Mouse (Mus musculus): ENCODE measurements around the gene Fap. TPM values are rescaled to one million over a fixed set of nuclear protein-coding genes. Genes with fewer than 3 reads are reported as not detected.

Gene Fap
- polyA plus RNA-seq, 1 experiment from 2014 or later = 0.20 TPM

DNA sequence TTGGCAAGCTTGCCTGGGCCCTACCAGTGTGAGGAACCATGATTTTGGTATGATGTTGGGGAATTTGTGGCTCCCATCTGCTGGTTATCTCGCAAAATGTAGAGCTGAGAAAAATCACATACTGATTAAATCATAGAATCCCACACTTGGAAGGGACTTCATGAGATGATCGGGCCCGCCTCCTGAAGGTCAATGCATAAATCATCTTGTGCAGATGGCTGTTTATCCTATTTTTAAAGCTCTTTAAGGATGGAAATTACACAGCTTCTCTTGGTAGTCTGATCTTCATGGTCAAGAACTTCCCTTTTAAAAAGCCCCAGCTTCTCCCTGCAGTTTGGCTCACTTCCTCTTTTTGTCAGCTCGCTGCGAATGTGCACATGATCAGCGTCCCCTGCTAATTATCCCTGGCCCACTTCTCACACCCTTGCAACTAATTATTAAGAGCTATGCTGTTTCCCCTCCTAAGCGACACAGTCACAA is 113.6 kb downstream of the Fap start:
- no peaks in the 10 kb centered on the region for H3K36me3 ChIP-seq (replicated peaks; ENCODE audit: insufficient read depth, low read length)
- no peak overlapping the region for H3K4me2 ChIP-seq (ENCODE audit: low read depth, low read length)
- H3K27me3 ChIP-seq (ENCODE audit: insufficient read depth, low read length) = no peaks in the 10 kb centered on the region
- peak; percentile 49 for ATAC-seq
- peaks cover 2% of the 10 kb centered on the region; the same call in 1 of the 2 replicates for H3K4me1 ChIP-seq (ENCODE audit: insufficient read depth)
- WGBS (ENCODE audit: insufficient replicate concordance) = 27% methylated on average over 7 of the region's 7 CpGs
- no peak overlapping the region for H3K4me3 ChIP-seq (ENCODE audit: low read depth, low read length)
- H3K9me3 ChIP-seq (ENCODE audit: low read length) = no peaks in the 10 kb centered on the region
- no peak overlapping the region for H3K27ac ChIP-seq (ENCODE audit: low read depth)
- TF ChIP-seq CTCF (IDR thresholded peaks at IDR 0.05; ENCODE audit: low read depth) (no peak), EP300 (IDR thresholded peaks at IDR 0.05; ENCODE audit: low read depth) (no peak)
- H3K9ac ChIP-seq (replicated peaks) = no peak overlapping the region
- DNase-seq = no peak

DNA sequence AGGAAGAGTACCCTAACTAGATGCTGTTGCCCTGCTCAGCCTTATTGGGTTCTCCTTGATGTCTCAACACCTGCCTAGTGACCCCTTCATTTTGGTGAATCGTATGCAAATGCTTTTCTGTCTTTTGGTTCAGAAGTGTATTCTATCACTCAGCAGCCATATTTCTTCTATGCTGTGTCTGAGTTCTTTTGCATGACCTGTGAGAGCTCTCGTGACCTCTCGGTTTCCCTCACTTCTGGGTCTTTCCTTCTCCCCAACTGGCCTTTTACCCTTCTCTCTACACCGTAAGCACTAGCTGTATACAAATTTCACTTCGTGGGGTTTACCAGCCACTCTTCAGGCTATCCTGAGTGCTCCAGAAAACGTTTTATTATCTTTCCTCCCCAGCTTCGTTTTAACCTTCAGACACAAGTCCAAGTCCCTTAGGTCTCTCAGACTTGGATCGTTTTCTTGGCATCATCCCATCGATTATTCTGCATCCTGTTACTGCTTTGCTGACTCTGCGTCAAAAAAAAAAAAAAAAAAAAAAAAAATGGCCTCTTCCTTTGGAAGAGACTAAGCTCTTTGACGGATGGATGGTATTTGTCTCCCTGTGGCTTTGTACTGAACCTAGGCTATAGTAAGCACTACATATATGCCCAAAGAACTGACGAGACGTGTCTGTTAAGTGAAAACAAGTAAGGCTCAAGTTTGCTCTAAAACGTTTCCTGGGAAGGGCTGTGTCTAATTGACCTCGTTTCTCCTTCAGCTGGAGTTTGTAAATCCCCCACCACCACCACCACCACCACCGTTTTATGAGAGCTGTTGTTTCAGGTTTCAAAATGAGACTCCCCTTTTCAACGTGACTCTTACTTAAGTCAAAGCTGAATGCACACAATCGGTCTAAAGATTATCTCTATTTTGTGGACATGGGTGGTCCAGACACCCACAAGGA is 114.4 kb downstream of the Fap start:
- H3K4me1 ChIP-seq (ENCODE audit: insufficient read depth) = peaks cover 2% of the 10 kb centered on the region; the same call in 1 of the 2 replicates
- H3K9me3 ChIP-seq (ENCODE audit: low read length) = no peaks in the 10 kb centered on the region
- no peak overlapping the region for H3K4me2 ChIP-seq (ENCODE audit: low read depth, low read length)
- no peaks in the 10 kb centered on the region for H3K36me3 ChIP-seq (replicated peaks; ENCODE audit: insufficient read depth, low read length)
- no peak overlapping the region for H3K9ac ChIP-seq (replicated peaks)
- DNase-seq (no peak), ATAC-seq (no peak)
- no peak overlapping the region for H3K27ac ChIP-seq (ENCODE audit: low read depth)
- TF ChIP-seq CTCF (IDR thresholded peaks at IDR 0.05; ENCODE audit: low read depth) = no peak
- TF ChIP-seq EP300 (IDR thresholded peaks at IDR 0.05; ENCODE audit: low read depth) = no peak
- WGBS (ENCODE audit: insufficient replicate concordance) = 53% methylated on average over 18 of the region's 18 CpGs
- no peaks in the 10 kb centered on the region for H3K27me3 ChIP-seq (ENCODE audit: insufficient read depth, low read length)
- H3K4me3 ChIP-seq (ENCODE audit: low read depth, low read length) = no peak overlapping the region

DNA sequence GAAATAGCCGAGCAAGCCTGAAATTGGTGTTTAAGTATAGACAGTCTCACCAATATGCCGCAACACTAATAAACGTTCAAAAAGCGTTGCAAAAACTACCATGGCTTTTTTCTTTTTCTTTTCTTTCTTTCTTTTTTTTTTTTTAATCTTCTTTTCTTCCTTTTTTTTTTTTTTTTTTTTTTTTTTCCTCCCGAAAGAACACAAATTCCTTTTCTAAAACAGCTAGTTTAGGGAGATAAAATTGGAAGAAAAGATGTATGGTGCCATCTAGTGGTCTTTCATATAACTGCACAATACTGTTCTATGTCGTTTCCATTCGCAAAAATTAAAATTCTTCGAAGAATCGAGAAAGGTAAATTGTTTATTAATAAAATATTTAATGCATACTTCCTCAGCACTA is 115.8 kb downstream of the Fap start:
- H3K9ac ChIP-seq (replicated peaks) = no peak overlapping the region
- H3K4me3 ChIP-seq (ENCODE audit: low read depth, low read length) = no peak overlapping the region
- 37% methylated on average over 9 of the region's 9 CpGs for WGBS (ENCODE audit: insufficient replicate concordance)
- DNase-seq (no peak), ATAC-seq (no peak)
- no peaks in the 10 kb centered on the region for H3K9me3 ChIP-seq (ENCODE audit: low read length)
- H3K36me3 ChIP-seq (replicated peaks; ENCODE audit: insufficient read depth, low read length) = no peaks in the 10 kb centered on the region
- TF ChIP-seq CTCF (IDR thresholded peaks at IDR 0.05; ENCODE audit: low read depth) = peak; percentile 60
- TF ChIP-seq EP300 (IDR thresholded peaks at IDR 0.05; ENCODE audit: low read depth) = 0 out of 2 replicates have a peak, but pooled peaks have one; percentile 11
- no peaks in the 10 kb centered on the region for H3K27me3 ChIP-seq (ENCODE audit: insufficient read depth, low read length)
- H3K4me1 ChIP-seq (ENCODE audit: insufficient read depth) = peaks cover 2% of the 10 kb centered on the region; the same call in 1 of the 2 replicates
- H3K4me2 ChIP-seq (ENCODE audit: low read depth, low read length) = no peak overlapping the region
- no peak overlapping the region for H3K27ac ChIP-seq (ENCODE audit: low read depth)

DNA sequence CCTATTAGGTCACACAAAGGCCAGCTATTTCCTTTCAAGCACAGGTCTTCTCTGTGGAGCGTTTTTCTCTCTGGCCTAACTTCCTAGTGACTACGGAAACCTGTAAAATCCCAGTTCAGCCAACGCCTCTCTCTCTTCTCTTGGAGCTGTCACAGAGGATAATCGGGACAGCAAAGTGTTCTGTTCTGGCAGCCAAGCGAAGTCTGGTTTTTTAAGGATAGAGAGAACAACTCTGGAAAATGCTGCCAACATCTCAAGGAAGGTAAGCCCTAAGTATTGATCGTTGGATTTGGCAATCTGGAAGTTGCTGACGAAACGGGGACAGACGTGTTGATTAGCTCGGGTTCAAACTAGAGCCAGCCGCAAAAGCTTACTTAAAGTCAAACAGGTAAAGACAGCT is 118.9 kb downstream of the Fap start:
- Histone ChIP-seq H3K4me2 (ENCODE audit: low read depth, low read length) (no peak overlapping the region), H3K27me3 (ENCODE audit: insufficient read depth, low read length) (no peaks in the 10 kb centered on the region), H3K4me3 (ENCODE audit: low read depth, low read length) (no peak overlapping the region), H3K36me3 (replicated peaks; ENCODE audit: insufficient read depth, low read length) (no peaks in the 10 kb centered on the region), H3K9ac (replicated peaks) (no peak overlapping the region), H3K27ac (ENCODE audit: low read depth) (no peak overlapping the region), H3K9me3 (ENCODE audit: low read length) (no peaks in the 10 kb centered on the region), H3K4me1 (ENCODE audit: insufficient read depth) (peaks cover 2% of the 10 kb centered on the region; the same call in 1 of the 2 replicates)
- TF ChIP-seq EP300 (IDR thresholded peaks at IDR 0.05; ENCODE audit: low read depth) = no peak
- no peak for TF ChIP-seq CTCF (IDR thresholded peaks at IDR 0.05; ENCODE audit: low read depth)
- WGBS (ENCODE audit: insufficient replicate concordance) = 77% methylated on average over 11 of the region's 11 CpGs
- no peak for ATAC-seq
- DNase-seq = no peak

DNA sequence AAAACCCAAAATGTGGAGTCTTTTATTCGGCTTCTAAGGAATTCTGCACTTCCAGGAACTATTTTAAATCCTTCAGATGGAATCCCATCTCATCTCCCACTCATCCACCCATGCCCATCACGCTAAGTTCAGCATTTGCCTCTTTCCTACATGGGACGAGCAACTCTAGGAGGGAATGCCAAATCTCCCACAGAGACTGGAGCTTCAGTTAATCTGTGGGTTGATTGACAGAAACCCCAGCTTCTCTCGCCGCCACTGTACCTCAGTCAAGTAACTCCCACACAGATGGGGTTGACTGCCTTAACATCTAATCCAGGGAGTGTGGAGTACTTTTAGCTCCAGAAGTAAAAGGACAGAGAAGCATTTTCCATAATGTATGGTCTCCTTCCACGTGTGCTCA is 119.8 kb downstream of the Fap start:
- DNase-seq (no peak), ATAC-seq (no peak)
- Histone ChIP-seq H3K4me1 (ENCODE audit: insufficient read depth) (no peaks in the 10 kb centered on the region), H3K9me3 (ENCODE audit: low read length) (no peaks in the 10 kb centered on the region), H3K4me3 (ENCODE audit: low read depth, low read length) (no peak overlapping the region), H3K36me3 (replicated peaks; ENCODE audit: insufficient read depth, low read length) (no peaks in the 10 kb centered on the region), H3K4me2 (ENCODE audit: low read depth, low read length) (no peak overlapping the region), H3K9ac (replicated peaks) (no peak overlapping the region), H3K27me3 (ENCODE audit: insufficient read depth, low read length) (no peaks in the 10 kb centered on the region), H3K27ac (ENCODE audit: low read depth) (no peak overlapping the region)
- TF ChIP-seq EP300 (IDR thresholded peaks at IDR 0.05; ENCODE audit: low read depth) = no peak
- TF ChIP-seq CTCF (IDR thresholded peaks at IDR 0.05; ENCODE audit: low read depth) = no peak
- 71% methylated on average over 6 of the region's 6 CpGs for WGBS (ENCODE audit: insufficient replicate concordance)

Other genes starting within 250 kb of the Fap start
- gene Dpp4, start 161.8 kb downstream of the Fap start, polyA plus RNA-seq (2015; fragmentation: Nextera tagmentation; extraction: Ambion mirVana) = 8.0 and 9.0 TPM in 2 replicates
- gene Gcg, start 90.4 kb downstream of the Fap start, polyA plus RNA-seq (2015; fragmentation: Nextera tagmentation; extraction: Ambion mirVana) = not detected in 2 replicates
- gene Ifih1, start 72.2 kb upstream of the Fap start, polyA plus RNA-seq (2015; fragmentation: Nextera tagmentation; extraction: Ambion mirVana) = 5.9 and 6.2 TPM in 2 replicates
- 5.1 and 5.2 TPM in 2 replicates for gene Gca, start 90.2 kb upstream of the Fap start, polyA plus RNA-seq (2015; fragmentation: Nextera tagmentation; extraction: Ambion mirVana)